Mouse (Mus musculus) right cerebral cortex, postnatal 4 days (tissue): ENCODE measurements at regions not wholly inside any gene's neighbourhood (a gene's known extent, or its start where the extent isn't known, plus 50 kb on each side); places are given as distances from the start of the nearest gene placed in this dataset.
A peak's percentile ranks its signal among the peaks of the same experiment; 100 is the strongest.

Experiments used
- DNase-seq: peaks from one replicate; pipeline ENCODE4 v3.0.0-alpha.2; 2022

GRCm38 (mm10) chr6:133170548-133170947, 65.8 kb downstream of the Smim10l1 start:
- no peak for DNase-seq

GRCm38 (mm10) chr6:133171286-133171685, 66.6 kb downstream of the Smim10l1 start:
- DNase-seq: no peak

- peak; percentile 65 for DNase-seq
These were observed 85.8 kb upstream of the 5530400C23Rik start for GRCm38 (mm10) chr6:133206173-133206572.
